Mouse (Mus musculus): Measurements from ENCODE around the gene Gm11011. TPM values are rescaled to one million over a fixed set of nuclear protein-coding genes. Genes with fewer than 3 reads are reported as not detected.

The Gm11011 gene
- polyA plus RNA-seq, 3 experiments from 2014 or later = not detected

DNA sequence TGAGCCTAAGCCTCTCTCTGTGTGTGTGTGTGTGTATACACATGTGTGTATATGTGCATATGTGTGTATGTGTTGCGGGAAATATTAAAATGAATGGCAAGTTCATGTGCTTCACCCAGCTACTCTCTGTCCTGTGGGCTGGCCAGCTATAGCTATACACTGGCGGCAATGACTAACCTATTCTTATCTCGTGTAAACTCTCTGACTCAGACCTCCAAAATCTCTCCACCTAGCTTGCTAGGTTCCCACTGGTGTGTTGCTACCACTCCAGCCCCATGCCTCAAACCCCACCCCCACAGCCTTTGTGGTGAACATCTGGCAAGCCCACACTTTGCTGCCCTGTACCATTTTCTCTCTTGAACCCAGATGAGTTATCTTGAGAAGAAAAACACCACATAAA lies 857 bp downstream of the Gm11011 start:
- ATAC-seq = no peak

DNA sequence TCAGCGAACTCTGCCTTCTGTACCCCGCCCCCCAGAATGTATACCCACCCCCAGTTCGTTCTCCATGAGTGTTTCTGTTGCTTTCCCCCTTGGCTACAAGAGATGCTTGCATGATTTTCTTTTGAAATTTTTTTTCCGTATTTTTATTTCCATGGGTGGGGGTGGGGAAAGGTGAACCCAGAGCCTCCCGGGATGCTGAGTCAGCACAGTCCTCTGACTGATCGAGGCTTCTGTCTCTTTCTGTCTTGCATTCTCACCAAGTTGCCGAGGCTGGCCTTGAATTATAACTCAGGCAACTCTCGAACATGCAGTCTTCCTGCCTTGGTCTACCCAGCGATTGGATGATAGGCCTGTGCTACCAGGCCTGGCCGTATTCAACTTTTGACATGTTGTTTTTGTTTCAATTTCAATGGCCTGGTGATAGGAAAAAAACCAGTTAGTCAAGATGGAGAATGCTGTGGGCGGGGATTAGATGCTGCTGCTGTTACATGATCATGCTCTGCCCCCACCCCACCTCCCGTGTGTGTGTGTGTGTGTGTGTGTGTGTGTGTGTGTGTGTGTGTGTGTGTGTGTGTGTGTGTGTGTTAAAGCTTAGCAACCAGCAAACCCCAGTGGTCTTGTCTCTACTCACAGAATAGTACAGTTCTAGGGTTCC lies 1.8 kb downstream of the Gm11011 start:
- ATAC-seq = no peak

DNA sequence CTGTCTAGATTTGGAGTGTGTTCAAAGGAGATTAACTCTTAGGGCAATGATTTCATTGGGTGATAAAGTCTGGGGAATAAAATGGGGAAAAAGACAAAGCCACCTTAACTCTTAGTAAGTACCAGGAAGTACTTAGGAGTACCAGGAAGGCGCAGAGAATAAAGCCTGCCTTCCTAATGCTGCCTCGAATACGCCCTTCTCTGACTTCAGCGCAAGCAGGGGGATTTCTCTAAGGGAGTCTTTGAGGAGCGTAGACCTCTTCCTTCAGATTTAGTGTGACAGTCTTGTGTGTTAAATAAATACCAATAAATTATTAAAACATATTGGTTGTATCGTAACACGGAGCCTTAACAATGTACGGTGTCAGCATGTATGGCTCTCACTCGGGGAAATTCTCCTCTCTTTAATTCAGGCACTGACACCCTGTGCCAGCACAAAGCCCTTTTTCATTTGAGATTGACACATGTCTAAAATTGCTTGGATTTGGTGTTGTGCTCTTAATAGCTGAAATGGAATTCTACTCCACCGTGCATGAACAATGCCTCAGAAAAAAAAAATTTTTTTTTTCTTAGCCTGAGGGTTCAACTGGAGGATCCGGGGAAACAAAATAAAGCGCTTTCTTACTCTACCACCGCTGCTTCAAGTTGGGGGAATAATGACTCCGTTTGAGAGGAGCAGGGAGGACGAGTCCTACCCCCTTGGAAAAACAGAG lies 2.6 kb downstream of the Gm11011 start:
- ATAC-seq = no peak

DNA sequence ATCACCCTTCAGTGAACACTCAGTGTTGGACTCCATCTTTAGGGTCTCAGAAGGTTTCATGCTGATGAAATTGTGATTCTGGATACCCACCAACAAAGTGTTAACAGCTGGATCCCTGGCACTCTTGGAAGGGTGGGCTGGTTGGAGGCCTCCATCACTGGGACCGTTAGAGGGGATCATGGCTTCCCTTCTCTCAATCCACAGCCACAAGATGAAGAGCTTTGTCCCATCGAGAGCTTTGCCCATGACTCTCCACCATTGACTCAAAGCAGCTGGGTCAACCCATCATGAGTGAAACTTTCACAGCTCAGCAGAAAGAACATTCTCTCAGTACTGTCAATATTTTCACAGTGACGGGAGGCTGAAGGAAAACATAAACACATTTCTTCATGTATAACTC lies 4.1 kb downstream of the Gm11011 start:
- ATAC-seq = no peak

DNA sequence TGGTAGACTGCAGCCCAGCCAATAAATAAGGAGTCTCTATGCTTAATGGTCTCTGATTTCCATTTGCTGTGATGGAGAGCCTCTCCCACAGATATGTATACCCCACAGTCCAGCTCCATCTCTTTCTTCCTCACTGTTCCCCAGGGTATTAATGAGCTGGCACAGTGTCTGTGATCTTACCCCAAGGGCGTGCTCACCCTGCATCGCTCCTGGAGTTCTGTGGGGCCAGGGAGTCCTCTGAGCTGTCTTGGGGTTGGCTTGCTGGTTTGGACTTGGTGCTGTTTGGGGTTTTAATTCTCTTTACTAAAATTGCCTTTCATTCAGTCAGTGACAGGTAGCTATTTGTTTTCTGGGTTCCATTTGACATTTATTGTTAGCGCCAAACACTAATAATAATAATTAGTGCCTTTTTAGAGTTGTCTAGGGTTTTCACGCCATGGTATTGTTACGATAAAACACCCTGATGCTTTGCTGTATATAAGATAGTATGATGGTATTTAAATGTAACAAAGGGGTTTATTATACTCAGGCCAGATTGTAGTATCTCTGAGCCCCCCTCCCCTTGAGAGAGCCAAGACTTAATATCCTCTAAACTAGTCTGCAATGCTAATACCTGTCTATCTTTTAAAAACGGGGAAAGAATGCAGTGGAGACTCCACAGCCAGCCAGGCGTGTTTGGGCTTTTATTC lies 9.9 kb downstream of the Gm11011 start:
- no peak for ATAC-seq

DNA sequence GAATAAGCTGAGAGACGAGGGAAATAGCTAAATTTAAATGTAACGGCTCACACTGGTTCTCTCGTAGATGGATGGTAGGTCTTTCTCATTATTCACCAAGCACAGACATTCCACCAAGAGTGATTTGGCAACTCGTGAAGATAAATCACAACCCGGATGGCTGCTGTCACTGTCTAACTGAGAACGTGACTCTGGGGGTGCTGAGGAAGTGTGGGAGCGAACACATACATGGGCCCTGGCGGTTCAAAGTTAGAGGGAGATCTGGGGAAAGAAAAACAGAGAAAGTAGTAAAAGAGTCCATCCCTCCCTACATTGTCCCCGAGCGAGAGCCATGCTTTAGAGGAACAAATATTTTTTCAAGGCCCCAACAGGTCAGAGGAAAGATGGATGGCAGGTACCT lies 17.5 kb downstream of the Gm11011 start:
- ATAC-seq = no peak

DNA sequence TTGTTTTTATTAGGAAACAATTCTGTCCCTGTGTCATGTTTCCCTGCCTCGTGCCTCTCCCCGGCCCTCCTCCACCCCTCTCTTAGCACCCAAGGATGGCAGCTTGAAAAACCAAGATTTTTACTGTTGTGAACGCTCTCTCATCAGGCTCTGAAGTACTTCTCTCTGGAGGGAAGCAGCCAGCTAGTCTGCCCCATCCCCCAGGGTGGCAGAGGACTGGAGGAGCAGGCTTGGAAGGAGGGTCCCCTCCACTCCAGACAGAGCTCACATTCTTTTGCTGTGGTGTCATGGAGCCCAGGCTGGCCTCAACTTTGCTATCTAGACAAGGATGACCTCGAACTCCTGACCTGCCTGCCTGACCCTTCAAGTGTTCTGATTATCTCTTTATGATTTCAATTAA lies 21.4 kb downstream of the Gm11011 start:
- no peak for ATAC-seq

DNA sequence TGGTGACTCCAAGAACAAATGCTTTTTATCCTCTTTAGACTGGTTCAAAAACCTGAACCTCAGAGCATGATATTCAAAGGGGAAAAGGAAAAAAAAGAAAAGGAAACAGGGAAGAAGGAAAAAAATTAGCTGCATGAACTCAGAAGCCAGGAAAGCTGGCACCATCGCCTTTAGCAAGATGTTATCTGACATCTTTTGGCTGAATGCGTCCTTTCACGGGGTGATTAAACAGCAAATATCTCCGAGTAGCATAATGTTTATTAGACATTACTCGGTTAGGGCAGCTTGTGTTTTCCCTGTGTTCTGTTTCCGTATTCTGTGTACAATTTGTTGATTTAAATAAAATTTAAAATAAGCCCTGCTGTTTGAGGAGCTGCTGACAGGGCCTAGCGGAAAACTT lies 21.8 kb downstream of the Gm11011 start:
- ATAC-seq = no peak

DNA sequence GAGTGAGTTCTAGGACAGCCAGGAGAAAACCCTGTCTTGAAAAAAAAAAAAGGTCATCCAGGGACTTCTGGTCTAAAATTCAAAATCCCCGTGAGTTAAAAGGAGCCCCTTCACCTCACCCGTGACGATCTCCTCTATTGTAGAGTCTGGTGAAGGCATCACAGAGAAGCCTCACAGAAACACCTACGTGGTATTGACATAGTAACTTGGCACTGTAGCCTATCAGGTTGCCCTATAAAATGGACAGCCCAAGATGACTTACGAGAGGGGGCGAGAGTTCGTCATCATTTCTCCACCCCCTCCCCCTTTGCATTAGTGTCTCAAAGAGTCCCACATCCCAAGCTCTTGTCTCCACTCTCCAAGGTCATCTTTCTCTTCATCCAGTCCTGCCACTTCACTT lies 41.9 kb downstream of the Gm11011 start:
- no peak for ATAC-seq

DNA sequence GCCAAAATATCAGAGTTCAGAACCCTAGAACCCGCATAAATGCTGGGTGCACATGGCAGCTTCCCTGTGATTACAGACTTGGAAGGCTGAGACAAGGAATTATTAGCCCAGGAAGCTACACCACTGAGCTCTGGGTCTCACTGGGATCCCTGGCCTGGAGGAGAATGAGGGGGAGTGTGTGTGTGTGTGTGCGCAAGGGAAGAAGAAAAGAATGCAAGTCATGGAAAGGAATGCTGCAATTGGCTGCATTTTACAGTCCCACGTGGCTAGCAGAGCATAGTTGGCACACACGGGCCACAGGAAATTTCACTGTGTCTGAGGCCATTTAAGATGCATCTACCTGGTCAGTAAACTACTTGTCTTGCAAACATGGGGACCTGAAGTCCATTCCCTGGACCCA lies 48.6 kb downstream of the Gm11011 start:
- ATAC-seq = no peak

Other genes starting within 250 kb of the Gm11011 start
- under 1 TPM; 0.15 to 0.53 (median 0.35) TPM for gene Tshz2, start 45.3 kb upstream of the Gm11011 start, polyA plus RNA-seq (2017; shearing (Covaris generic))